Mouse (Mus musculus): ENCODE measurements at regions not wholly inside any gene's neighbourhood (a gene's known extent, or its start where the extent isn't known, plus 50 kb on each side); places are given as distances from the start of the nearest gene placed in this dataset.

DNA sequence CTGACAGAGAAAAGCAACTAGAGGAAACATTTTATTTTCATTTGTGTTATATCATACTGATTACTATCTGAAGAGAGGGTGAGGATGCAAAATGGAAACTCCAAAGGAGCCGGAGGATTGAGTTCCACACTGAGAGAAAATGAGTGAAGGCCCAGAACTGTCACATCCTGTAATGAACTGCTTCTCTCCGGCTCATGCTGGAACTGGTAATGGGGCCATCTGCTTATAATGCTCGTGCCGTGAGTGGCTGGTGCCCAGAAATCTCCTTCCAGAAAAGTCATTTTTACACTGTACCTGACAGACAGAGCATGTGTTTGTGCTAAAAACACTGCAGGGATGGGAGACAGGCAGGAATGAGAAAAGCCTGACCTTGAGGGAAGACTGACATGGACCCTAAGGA lies 483.5 kb upstream of the Pkdcc start:
- no peak for DNase-seq (ENCODE audit: low spot score in 2 of 2)

- DNase-seq (ENCODE audit: low spot score in 2 of 2): no peak
Measured at GRCm38 (mm10) chr17:82742445-82742844, 472.6 kb upstream of the Pkdcc start.

GRCm38 (mm10) chr17:82757400-82757799 lies 457.7 kb upstream of the Pkdcc start:
- no peak for DNase-seq (ENCODE audit: low spot score in 2 of 2)

GRCm38 (mm10) chr17:82779096-82779495 lies 436.0 kb upstream of the Pkdcc start:
- no peak for DNase-seq (ENCODE audit: low spot score in 2 of 2)

GRCm38 (mm10) chr17:82822129-82822528 lies 393.0 kb upstream of the Pkdcc start:
- DNase-seq (ENCODE audit: low spot score in 2 of 2): no peak

GRCm38 (mm10) chr17:82824057-82824456 lies 391.0 kb upstream of the Pkdcc start:
- no peak for DNase-seq (ENCODE audit: low spot score in 2 of 2)

- DNase-seq (ENCODE audit: low spot score in 2 of 2): no peak
Measured at GRCm38 (mm10) chr17:82824619-82825018, 390.5 kb upstream of the Pkdcc start.

DNA sequence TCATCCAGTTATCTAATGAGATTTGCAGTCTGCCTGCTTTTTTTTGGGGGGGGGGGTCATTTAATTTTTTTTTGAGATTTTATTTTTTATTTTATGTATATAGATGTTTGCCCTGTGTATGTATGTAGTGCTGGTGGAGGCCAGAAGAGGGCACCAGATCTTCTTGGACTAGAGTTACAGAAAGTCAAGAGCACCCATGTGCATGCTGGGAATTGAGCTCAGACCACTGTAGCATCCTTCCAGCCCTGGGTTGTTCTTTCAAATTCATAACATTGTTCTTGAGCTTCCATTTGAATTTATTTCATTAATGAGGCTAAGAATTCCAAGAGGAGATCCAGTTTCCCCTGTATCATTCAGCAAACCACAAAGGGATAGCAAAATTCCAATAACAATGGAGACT lies 387.9 kb upstream of the Pkdcc start:
- DNase-seq (ENCODE audit: low spot score in 2 of 2): no peak

GRCm38 (mm10) chr17:82827841-82828240 lies 387.3 kb upstream of the Pkdcc start:
- DNase-seq (ENCODE audit: low spot score in 2 of 2): no peak

DNA sequence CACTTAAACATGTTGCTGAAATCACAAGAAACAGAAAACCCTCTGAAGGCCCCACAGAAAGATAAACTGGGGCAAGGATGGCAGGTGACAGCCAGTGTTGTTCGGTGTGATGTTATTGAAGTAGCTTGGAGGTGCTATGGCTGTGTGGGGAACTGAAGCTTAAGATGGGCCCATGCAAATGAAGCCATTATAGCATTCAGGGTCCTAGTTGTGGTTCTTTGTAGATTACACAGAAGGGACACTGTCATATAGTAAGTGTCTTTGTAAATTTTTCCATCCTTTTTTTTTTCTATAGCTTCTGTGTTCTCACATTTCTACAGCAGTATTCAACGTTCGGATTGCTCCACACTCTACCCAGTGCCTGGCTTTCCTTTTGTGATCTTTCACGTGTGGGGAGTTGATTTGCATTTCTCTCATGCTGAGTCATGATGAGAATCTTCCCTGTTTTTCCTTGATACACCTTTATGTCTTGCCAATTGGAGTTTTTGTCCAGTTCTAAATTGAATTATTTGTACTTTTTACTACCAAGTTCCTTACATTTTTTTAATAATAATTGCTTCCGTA lies 386.6 kb upstream of the Pkdcc start:
- DNase-seq (ENCODE audit: low spot score in 2 of 2): no peak

DNA sequence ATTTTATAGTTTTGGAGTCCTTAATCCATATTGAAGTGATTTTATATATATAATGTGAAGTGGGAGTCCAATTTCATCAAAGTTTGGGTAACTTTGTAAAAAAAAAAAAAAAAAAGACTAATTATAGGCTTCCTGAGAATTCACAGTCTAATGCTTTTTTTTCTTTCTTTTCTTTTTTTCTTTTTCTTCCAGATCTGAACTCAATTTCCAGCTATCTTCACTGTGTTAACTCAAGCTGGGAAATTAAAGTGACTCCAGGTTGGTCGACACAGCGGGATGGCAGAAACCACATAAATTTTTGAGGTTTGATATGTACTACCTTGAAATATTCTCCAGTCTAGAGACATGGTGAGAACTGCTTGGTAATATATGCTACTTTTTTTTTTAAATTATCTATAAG lies 385.7 kb upstream of the Pkdcc start:
- DNase-seq (ENCODE audit: low spot score in 2 of 2): no peak

GRCm38 (mm10) chr17:82834177-82834576 lies 380.9 kb upstream of the Pkdcc start:
- DNase-seq (ENCODE audit: low spot score in 2 of 2): no peak

DNA sequence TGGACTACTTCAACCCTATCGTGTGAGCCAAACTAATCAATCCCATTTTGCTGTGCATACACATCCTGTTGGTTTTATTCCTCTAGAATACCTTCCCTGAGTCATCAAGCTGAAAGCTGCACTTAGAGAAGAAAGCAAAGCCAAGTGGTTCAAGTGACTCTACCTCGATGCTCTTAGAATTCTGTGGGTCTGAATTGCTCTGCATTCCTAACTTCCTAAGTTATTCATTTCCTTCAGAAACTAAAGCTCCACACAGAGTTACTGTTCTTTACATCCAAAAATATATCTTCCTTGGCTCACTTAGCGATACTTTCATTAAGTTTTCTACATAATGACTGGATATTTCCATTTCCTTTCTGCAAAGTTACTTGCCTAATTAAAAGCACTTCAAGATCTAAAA lies 379.0 kb upstream of the Pkdcc start:
- DNase-seq (ENCODE audit: low spot score in 2 of 2): no peak

- no peak for DNase-seq (ENCODE audit: low spot score in 2 of 2)
Measured at GRCm38 (mm10) chr17:82846776-82847494, 368.2 kb upstream of the Pkdcc start.

DNA sequence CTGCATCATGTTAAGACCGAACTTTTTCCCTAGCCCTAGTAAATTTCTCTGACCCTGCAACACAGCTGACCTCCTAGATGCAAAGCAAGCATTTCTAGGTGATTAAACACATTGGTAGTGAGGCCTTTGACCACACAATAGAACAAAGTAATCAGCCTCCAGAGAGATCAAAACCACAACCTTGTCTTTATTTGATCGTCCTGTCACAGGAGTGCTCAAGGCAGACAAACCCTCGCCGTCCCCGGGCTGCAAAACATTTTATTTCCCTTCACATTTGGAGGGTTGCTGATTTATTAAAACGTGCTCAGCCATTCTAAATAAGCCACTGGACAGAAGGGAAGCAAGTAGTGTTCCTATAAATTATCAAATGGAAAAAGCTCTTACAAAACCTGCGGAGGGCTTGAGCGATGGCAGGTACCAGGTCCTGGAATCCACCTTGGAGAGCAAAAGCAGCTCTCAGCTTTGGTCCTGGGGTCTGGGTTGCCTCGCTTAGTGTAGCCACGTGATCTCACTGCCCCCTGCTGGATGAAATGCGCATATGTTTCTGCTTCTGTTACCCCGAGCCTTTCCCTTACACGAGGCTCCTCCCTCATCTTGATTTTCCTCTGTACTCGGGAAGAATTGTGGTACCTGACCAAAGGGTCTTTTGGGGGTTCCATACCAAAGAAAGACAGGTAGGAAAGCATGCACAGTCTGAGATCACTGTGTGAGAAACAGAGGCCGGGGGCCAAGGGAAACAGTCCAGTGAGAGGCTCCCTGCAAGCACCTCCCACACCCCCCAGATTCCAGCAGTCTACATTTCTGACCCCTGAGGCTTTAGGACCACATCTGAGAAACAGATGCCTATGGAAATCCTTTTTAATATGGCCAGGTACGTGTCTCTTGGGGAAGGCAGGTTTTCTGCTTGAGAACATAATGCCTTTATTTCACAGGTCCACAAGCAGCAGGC lies 357.6 kb upstream of the Pkdcc start:
- peak; percentile 88 to 91 for DNase-seq (ENCODE audit: low spot score in 2 of 2)

- DNase-seq (ENCODE audit: low spot score in 2 of 2): no peak
Measured at GRCm38 (mm10) chr17:82860391-82860790, 354.7 kb upstream of the Pkdcc start.

GRCm38 (mm10) chr17:82860966-82861365 lies 354.1 kb upstream of the Pkdcc start:
- DNase-seq (ENCODE audit: low spot score in 2 of 2): no peak

- no peak for DNase-seq (ENCODE audit: low spot score in 2 of 2)
Measured at GRCm38 (mm10) chr17:82877131-82877530, 338.0 kb upstream of the Pkdcc start.

DNA sequence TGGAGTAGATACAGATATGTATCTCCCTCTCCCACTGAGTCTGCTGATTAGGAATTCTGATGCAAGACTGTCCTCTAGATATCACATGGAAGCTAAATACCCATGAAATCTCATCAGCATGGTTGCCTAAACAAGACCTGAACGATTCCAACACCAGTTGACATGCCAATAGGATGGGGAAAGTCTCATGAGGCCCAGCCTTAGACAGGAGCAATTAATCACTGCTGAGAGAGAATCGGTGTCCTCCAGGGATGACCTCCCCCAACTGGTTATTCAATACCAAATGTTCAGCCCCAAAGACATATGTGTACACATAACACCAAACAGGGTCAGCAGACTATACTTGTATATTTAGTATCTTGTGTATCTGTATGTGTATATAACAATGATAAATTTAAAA lies 314.5 kb upstream of the Pkdcc start:
- no peak for DNase-seq (ENCODE audit: low spot score in 2 of 2)

GRCm38 (mm10) chr17:82901098-82901891 lies 313.8 kb upstream of the Pkdcc start:
- no peak for DNase-seq (ENCODE audit: low spot score in 2 of 2)

GRCm38 (mm10) chr17:82904961-82905360 lies 310.1 kb upstream of the Pkdcc start:
- DNase-seq (ENCODE audit: low spot score in 2 of 2): no peak

- DNase-seq (ENCODE audit: low spot score in 2 of 2): no peak
Measured at GRCm38 (mm10) chr17:82905483-82905882, 309.6 kb upstream of the Pkdcc start.

Measured in right cerebral cortex, adult 2 months (tissue).